Comparison of ENCODE assay signal across 26 mouse cellular contexts in genomic region chr1:153042318-153042717, GRCm38 (mm10).
"Had no signal": no experiment of that assay in that cellular context is flagged by ENCODE, and none has a peak within 500 bp of the region (broad histone marks: within the 10 kb centered on the region; RNA-seq: fewer than 3 reads in every experiment).

No protein-coding gene starts in this region.

- H3K4me3 ChIP-seq: heart, embryonic 10.5 days; heart, embryonic 12.5 days; hindbrain, embryonic 10.5 days; hindbrain, embryonic 12.5 days; hindbrain, embryonic 15.5 days; kidney, embryonic 15.5 days; limb, embryonic 10.5 days; limb, embryonic 12.5 days; liver, embryonic 13.5 days; liver, embryonic 15.5 days had no signal

- H3K9me3 ChIP-seq: heart, embryonic 10.5 days; hindbrain, embryonic 12.5 days; hindbrain, embryonic 15.5 days; kidney, embryonic 15.5 days; limb, embryonic 10.5 days; liver, embryonic 13.5 days; liver, embryonic 15.5 days had no signal

- H3K4me1 ChIP-seq: limb, embryonic 12.5 days; liver, embryonic 13.5 days; liver, embryonic 15.5 days had no signal

- H3K36me3 ChIP-seq: heart, embryonic 10.5 days; heart, embryonic 12.5 days; hindbrain, embryonic 10.5 days; hindbrain, embryonic 12.5 days; hindbrain, embryonic 15.5 days; kidney, embryonic 15.5 days; limb, embryonic 10.5 days; limb, embryonic 12.5 days; liver, embryonic 13.5 days; liver, embryonic 15.5 days had no signal

- H3K9ac ChIP-seq: heart, embryonic 12.5 days; hindbrain, embryonic 12.5 days; hindbrain, embryonic 15.5 days; kidney, embryonic 15.5 days; limb, embryonic 12.5 days; liver, embryonic 13.5 days; liver, embryonic 15.5 days had no signal

- H3K27ac ChIP-seq: heart, embryonic 10.5 days; hindbrain, embryonic 10.5 days; hindbrain, embryonic 12.5 days; hindbrain, embryonic 15.5 days; hindbrain, postnatal 0 days; kidney, embryonic 15.5 days; kidney, postnatal 0 days; limb, embryonic 10.5 days; limb, embryonic 12.5 days; liver, embryonic 13.5 days; liver, embryonic 15.5 days had no signal

- DNase-seq: gastrocnemius, postnatal 25 days; heart, adult 18-20 months; heart, postnatal 10 days; heart, postnatal 4 days; kidney, adult 11 months; kidney, adult 2 months; kidney, adult 9 months; kidney, postnatal 14 days; kidney, postnatal 36 days; layer of hippocampus, adult 9-11 months; layer of hippocampus, postnatal 36 days; liver; liver, embryonic 13.5 days had no signal

- H3K27me3 ChIP-seq: hindbrain, embryonic 15.5 days had no signal

- ATAC-seq: hindbrain, postnatal 0 days; intestine, embryonic 16.5 days had no signal

- H3K4me2 ChIP-seq: heart, embryonic 12.5 days; hindbrain, embryonic 12.5 days; hindbrain, embryonic 15.5 days; kidney, embryonic 15.5 days; limb, embryonic 12.5 days; liver, embryonic 11.5 days; liver, embryonic 13.5 days; liver, embryonic 15.5 days had no signal
